Mouse (Mus musculus) heart, adult 2 months (tissue): ENCODE data around the gene Rnf180.

Experiments used
- CTCF ChIP-seq: fragments of 200-600 bp; IDR thresholded peaks from 2 replicates; pipeline ENCODE4 v1.8.1; 2022; ENCODE audit warnings: antibody characterized with exemption, mild to moderate bottlenecking, moderate library complexity
- EP300 ChIP-seq: fragments of 200-500 bp; IDR thresholded peaks from 2 replicates; pipeline ENCODE4 v1.6.1; 2011; ENCODE audit warnings: low read depth, low read length, control low read depth; ENCODE audit not compliant: insufficient read depth
- POLR2A ChIP-seq: fragments of 200-500 bp; IDR thresholded peaks from 2 replicates; pipeline ENCODE4 v1.6.1; 2011; ENCODE audit warnings: mild to moderate bottlenecking, low read depth, low read length, control low read depth; ENCODE audit not compliant: insufficient read depth

DNA sequence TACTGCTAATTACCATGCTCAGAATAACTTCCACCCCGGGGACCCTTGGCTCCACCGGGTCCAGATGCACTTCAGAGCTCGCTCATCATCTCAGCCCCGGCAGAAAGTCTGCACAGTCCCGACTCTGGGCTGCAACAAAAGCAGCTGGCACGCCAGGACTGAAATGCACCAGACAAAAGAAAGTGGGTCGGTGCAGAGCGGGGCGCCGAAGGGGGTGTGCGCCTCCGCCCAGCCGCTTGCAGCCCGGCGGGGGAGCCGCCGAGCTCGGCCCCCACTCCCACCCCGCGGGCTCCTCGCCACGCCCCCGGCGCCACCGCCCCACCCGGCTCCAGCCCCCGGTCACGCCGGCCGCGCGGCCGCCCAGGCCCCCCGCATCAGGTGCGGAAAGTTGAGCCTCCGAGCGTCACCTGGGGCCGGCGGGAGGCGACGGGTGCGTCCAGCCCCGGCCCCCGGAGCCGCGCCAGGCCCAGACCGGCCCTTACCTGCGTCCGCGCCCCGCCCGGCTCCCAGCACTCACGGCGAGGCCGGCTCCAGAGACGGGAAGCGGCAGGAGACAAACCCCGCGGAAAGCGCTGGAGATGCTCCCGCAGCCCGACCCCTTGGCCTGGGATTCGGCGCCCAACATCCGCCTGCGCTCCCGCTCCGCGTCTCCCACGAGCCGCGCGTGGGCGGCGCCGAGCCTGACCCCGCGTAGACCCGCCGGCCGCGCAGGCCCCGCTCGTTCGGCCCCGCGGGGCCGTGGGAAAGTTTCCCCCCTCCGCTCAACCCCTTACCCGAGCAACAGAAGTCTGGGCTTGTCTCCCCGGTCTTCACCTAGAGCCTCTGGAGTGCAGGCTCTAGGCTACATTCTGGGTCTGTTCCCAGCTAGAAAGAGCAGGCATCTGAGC is 591 bp downstream of the Rnf180 start:
- TF ChIP-seq CTCF (no peak), POLR2A (no peak), EP300 (no peak)
